Mouse (Mus musculus) E14TG2a.4 (cell line): ENCODE data around the gene Glyr1.

ENCODE experiments used
- CTCF ChIP-seq: conservative IDR thresholded peaks from 2 replicates; pipeline ENCODE4 v1.5.1; 2014; ENCODE audit warnings: low read length
- NANOG ChIP-seq: IDR thresholded peaks from 2 replicates; pipeline ENCODE4 v1.6.1; 2014; ENCODE audit warnings: borderline replicate concordance, low read length, mixed read lengths

DNA sequence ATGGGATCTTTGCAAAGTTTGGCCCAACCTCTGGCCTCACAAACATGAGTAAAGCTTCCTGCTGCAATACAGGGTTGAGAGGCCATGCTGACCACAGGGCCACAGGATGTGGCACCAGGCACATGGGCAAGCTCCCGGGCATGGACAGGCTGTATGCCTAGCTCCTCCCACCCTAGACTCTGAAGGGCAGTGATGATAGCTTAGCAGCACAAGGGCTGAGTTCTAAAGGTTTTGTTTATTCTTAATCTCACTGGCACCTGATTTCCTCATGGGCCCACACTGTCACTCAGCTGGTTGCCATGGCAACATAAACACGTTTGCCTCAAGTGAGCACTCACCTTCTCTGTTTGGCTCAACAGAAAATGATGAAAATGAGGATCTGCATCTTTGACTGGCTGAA, 19.8 kb downstream of the Glyr1 start:
- TF ChIP-seq CTCF (no peak), NANOG (no peak)
